Mouse (Mus musculus) effector memory CD4-positive, alpha-beta T cell, adult 7 months (primary cell): ENCODE results near the gene Timd2. TPM values are rescaled to one million over a fixed set of nuclear protein-coding genes. Genes with fewer than 3 reads are reported as not detected.

Experiments used
- polyA plus RNA-seq: library from polyadenylated mRNA; unstranded; fragments of 100-300 nt; shearing (Covaris generic); gene quantifications from one replicate; pipeline ENCODE4 v1.2.1, GENCODE M21; 2017

The Timd2 gene
- polyA plus RNA-seq, result 0.17 TPM

DNA sequence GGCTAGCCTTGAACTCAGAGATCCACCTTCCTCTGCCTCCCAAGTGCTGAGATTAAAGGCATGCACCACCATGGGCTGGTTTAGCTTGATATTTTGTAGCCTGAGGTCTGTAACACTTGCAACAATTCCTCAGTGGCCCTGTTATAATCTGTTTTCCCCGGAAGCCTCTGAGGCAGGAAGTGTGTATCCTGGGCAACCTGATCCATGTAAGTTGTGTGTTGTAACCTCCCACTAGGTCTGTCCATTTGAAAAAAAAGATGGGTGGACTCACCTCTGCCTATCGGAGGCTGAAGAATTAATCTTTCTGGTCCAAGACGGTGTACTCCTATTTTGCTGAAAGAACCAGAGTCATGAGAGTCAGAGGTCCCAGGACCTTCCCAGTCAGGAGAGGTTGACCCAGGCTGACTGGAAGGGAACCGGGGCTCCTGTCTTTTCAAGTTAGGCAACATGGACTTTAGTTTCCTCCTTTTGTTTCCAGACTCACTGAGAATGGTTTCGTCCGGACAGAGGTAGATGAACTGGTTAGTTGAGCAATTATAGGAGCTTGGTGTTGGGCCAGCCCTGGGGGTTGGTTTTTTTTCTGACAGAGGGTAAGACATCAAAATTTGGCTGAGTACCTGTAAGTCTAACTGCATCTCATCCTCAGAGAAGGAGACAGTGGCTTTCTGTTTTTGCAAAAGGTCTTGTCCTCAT is at the start of gene Timd2:
Gene Timd2 (minus strand): TSS at position 398 of the 693 bp plus-strand sequence.

DNA sequence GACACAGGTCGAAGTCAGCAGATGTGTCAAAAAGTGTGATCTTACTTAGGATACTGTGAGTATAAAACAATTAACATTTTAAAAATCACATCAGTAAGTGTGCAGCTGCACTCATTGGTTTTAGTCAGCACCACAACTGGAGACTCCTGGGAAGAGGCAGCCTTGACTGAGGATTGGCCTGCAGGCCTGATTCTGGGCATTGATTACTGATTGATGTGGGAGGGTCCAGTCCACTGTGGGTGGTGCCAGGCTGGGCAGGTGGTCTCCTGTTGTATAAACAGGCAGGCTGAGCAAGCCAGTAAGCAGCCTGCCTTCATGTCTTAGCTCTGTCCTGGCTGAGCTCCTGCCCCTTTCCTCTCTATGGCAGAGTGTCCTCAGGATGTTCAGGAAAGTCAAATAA is 28.2 kb upstream of the Timd2 start, which contains the start of gene Havcr1:
Gene Havcr1 (plus strand): TSS at position 5 of the 400 bp plus-strand sequence.

DNA sequence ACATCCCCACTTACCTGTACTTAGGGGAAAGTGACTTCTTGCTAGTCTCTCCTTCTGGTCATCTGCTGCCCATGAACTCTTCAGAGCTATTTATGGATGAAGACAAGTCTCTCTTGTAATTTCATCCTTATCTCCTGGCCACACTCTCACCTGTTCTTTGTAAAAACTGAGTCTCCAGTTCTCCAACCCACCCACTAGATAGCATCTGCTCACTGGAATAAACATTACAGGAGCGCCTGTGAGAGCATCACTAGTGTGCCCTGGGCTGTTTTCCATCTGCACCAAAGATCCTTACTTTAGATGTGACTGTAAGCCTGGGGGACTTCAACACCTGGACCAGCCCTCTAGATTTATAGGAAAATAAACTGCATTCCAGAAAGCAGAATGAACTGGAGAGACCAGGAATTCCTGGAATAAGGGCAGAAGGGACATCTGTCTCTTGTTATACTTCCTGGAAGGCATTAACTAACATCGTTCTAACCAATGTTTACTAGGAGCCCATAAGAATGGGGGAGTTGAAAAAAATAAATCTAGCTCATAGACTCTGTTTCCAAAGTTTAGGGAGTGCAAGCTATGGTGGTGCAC is 77.6 kb downstream of the Timd2 start, which contains the start of gene Dppa1:
Gene Dppa1 (minus strand): TSS at position 51 of the 585 bp plus-strand sequence.

Other genes starting within 250 kb of the Timd2 start
- gene Gm12169, start 182.8 kb downstream of the Timd2 start, polyA plus RNA-seq, result not detected
- gene BC053393, start 135.5 kb downstream of the Timd2 start, polyA plus RNA-seq, result not detected
- gene Dppa1, start 77.8 kb downstream of the Timd2 start, polyA plus RNA-seq, result not detected
- not detected for gene Havcr1, start 28.0 kb upstream of the Timd2 start, polyA plus RNA-seq
- gene Timd4, start 103.7 kb upstream of the Timd2 start, polyA plus RNA-seq, result 0.17 TPM